Mouse (Mus musculus): ENCODE data around the gene Aldh16a1. TPM values are rescaled to one million over a fixed set of nuclear protein-coding genes. Genes with fewer than 3 reads are reported as not detected.

The Aldh16a1 gene
- total and polyA plus RNA-seq, 3 experiments, result 26.9 to 49.8 (median 45.1) TPM

DNA sequence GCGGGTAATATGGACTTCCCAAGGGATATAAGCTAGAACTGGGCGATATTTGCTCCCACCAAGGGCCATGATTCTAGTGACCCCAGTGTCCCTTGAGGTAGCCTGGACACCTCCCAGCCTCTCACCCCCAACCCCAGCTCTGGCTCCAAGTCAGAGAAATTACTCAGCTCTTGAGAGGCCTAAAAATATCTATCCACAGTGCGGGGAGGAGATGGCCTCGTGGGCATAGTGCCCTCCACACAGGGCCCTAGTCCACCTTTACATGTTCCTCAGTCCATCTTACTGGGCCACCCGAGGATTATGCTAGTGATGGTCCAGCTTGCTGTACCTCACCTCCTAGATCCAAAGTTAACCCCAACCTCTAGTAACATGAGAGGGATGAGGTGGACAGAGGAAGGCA, 10.4 kb upstream of the Aldh16a1 start:
- no peak overlapping the region for H3K9ac ChIP-seq (ENCODE audit: insufficient read depth, low read depth)
- in situ Hi-C loops (cut with MboI; ENCODE audit: low pct_ligation_motif_present, low pct_unique_long_range_greater_than_20kb, low sequenced_read_pairs), result loop anchor here (10.0 kb wide), 1 partner anchor 140 kb away; no protein-coding TSS in a partner anchor
- DNase-seq (ENCODE audit: extremely low read depth), result no peak
- H3K27me3 ChIP-seq (replicated peaks), result peaks cover 63% of the 10 kb centered on the region
- H3K9me3 ChIP-seq (replicated peaks; ENCODE audit: low read length), result peaks cover 16% of the 10 kb centered on the region
- peaks cover 0 to 12% of the 10 kb centered on the region in 2 experiments for H3K36me3 ChIP-seq (replicated peaks in 1 of 2; ENCODE audit: control insufficient read depth in 1 of 2, insufficient read depth in 1 of 2, low read length in 1 of 2)
- H3K4me2 ChIP-seq (ENCODE audit: insufficient read depth, low read depth, poor library complexity, severe bottlenecking), result no peak overlapping the region
- H3K27ac ChIP-seq (ENCODE audit: insufficient read depth, low read depth), result no peak overlapping the region
- dilution Hi-C loops (cut with MboI; ENCODE audit: extremely low pct_ligation_motif_present, extremely low pct_unique_long_range_greater_than_20kb, low sequenced_read_pairs), result no loop called here
- H3K4me1 ChIP-seq (ENCODE audit: control insufficient read depth in 1 of 2, insufficient read depth in 2 of 2), result peaks cover 0 to 11% of the 10 kb centered on the region in 2 experiments; a peak in 3 of 4 replicates
- TF ChIP-seq POLR2A (IDR thresholded peaks at IDR 0.05; ENCODE audit: low read depth, low read length) (no peak), GABPA (IDR thresholded peaks at IDR 0.05; ENCODE audit: insufficient replicate concordance, low read depth, low read length) (no peak), KAT2A (IDR thresholded peaks at IDR 0.05; ENCODE audit: insufficient replicate concordance, low read length) (no peak), USF2 (conservative IDR thresholded peaks at IDR 0.05; ENCODE audit: low read depth, low read length) (no peak), MXI1 (IDR thresholded peaks at IDR 0.05; ENCODE audit: low read depth, low read length) (no peak), PAX5 (IDR thresholded peaks at IDR 0.05; ENCODE audit: low read length) (no peak), NRF1 (IDR thresholded peaks at IDR 0.05; ENCODE audit: low read depth, low read length) (no peak), USF1 (IDR thresholded peaks at IDR 0.05; ENCODE audit: low read depth, low read length) (no peak), RAD21 (IDR thresholded peaks at IDR 0.05; ENCODE audit: low read depth, low read length) (no peak), MAFK (IDR thresholded peaks at IDR 0.05; ENCODE audit: insufficient replicate concordance, low read length) (no peak), CHD1 (IDR thresholded peaks at IDR 0.05; ENCODE audit: low read depth, low read length) (no peak), ELF1 (IDR thresholded peaks at IDR 0.05; ENCODE audit: low read depth, low read length) (no peak), MYC (IDR thresholded peaks at IDR 0.05; ENCODE audit: low read depth, low read length) (no peak), POLR2AphosphoS2 (IDR thresholded peaks at IDR 0.05; ENCODE audit: low read depth, low read length) (no peak), TBP (conservative IDR thresholded peaks at IDR 0.05; ENCODE audit: low read depth, low read length) (no peak), IRF4 (IDR thresholded peaks at IDR 0.05; ENCODE audit: low read depth, low read length) (no peak), MEF2A (IDR thresholded peaks at IDR 0.05; ENCODE audit: borderline replicate concordance, low read depth, low read length) (no peak)
- H3K4me3 ChIP-seq (replicated peaks in 1 of 3; ENCODE audit: low read depth in 2 of 3, low read length in 2 of 3, poor library complexity in 1 of 3), result no peak overlapping the region
- no peaks in the 10 kb centered on the region for H3K79me2 ChIP-seq (replicated peaks; ENCODE audit: control insufficient read depth, extremely low read depth, insufficient read depth, poor library complexity, severe bottlenecking)

DNA sequence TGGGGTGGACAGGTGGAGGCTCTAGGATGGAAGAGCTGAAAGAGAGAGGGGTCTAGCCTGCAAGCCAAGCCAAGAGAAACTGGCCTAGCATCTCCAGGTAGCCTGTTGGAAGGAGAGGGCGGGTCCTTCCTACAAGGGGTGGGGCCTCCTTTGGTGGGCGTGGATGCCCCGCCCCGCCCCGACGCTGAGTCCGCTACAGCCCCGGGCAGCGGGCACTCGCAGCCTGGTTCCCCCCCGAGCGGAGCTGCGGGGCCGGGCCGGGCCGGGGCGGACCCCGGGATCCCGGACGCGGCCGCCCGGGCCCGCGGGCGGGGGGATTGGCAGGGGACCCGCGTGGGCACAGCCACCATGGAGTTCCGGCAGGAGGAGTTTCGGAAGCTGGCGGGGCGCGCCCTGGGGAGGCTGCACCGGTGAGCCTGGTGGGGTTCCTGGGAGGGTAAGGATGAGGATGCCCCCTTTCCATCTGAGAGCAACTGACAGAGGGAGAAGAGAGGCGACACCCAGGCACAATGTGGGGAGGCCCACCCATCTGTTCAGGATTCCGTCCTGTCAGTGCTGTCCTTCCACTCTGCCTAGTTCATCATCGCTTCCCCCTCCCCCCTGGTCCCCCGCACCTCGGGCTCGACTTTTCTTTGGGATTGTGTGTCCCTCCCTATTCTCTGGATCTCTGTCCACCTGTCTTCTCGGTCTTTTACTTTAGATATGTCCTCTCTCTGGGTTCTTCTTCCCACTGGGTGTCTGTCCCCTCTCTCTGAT, 9.5 kb upstream of the Aldh16a1 start, which contains the start of gene Slc17a7:
Gene Slc17a7, plus strand, starts transcription at position 215 of the 756 bp plus-strand sequence.
- Histone ChIP-seq H3K9ac (ENCODE audit: insufficient read depth, low read depth) (no peak within 1 kb of the TSS), H3K79me2 (replicated peaks; ENCODE audit: control insufficient read depth, extremely low read depth, insufficient read depth, poor library complexity, severe bottlenecking) (no peaks in the 10 kb centered on the region), H3K9me3 (replicated peaks; ENCODE audit: low read length) (peaks cover 7% of the 10 kb centered on the region), H3K4me1 (ENCODE audit: control insufficient read depth in 1 of 2, insufficient read depth in 2 of 2) (peaks cover 0 to 11% of the 10 kb centered on the region in 2 experiments; a peak in 3 of 4 replicates), H3K36me3 (replicated peaks in 1 of 2; ENCODE audit: control insufficient read depth in 1 of 2, insufficient read depth in 1 of 2, low read length in 1 of 2) (peaks cover 0 to 22% of the 10 kb centered on the region in 2 experiments), H3K4me2 (ENCODE audit: insufficient read depth, low read depth, poor library complexity, severe bottlenecking) (peak within 1 kb of the TSS; percentile 47; the same call in 1 of the 2 replicates), H3K27me3 (replicated peaks) (peaks cover 60% of the 10 kb centered on the region), H3K27ac (ENCODE audit: insufficient read depth, low read depth) (no peak within 1 kb of the TSS), H3K4me3 (replicated peaks in 1 of 3; ENCODE audit: low read depth in 2 of 3, low read length in 2 of 3, poor library complexity in 1 of 3) (no peak within 1 kb of the TSS)
- no peak for TF ChIP-seq MAFK (IDR thresholded peaks at IDR 0.05; ENCODE audit: insufficient replicate concordance, low read length)
- no peak for TF ChIP-seq ZC3H11A (IDR thresholded peaks at IDR 0.05; ENCODE audit: low read depth, low read length)
- no peak for TF ChIP-seq NRF1 (IDR thresholded peaks at IDR 0.05; ENCODE audit: low read depth, low read length)
- TF ChIP-seq MAZ (IDR thresholded peaks at IDR 0.05; ENCODE audit: low read depth, low read length), result no peak
- no peak for TF ChIP-seq RCOR1 (conservative IDR thresholded peaks at IDR 0.05; ENCODE audit: low read depth, low read length)
- no peak for TF ChIP-seq ELF1 (IDR thresholded peaks at IDR 0.05; ENCODE audit: low read depth, low read length)
- no peak for TF ChIP-seq PAX5 (IDR thresholded peaks at IDR 0.05; ENCODE audit: low read length)
- no peak for TF ChIP-seq CHD1 (IDR thresholded peaks at IDR 0.05; ENCODE audit: low read depth, low read length)
- TF ChIP-seq CHD2 (IDR thresholded peaks at IDR 0.05; ENCODE audit: low read length), result no peak
- no peak for TF ChIP-seq IRF4 (IDR thresholded peaks at IDR 0.05; ENCODE audit: low read depth, low read length)
- no peak for TF ChIP-seq GABPA (IDR thresholded peaks at IDR 0.05; ENCODE audit: insufficient replicate concordance, low read depth, low read length)
- no peak for TF ChIP-seq SMC3 (IDR thresholded peaks at IDR 0.05; ENCODE audit: low read depth, low read length)
- in situ Hi-C loops (cut with MboI; ENCODE audit: low pct_ligation_motif_present, low pct_unique_long_range_greater_than_20kb, low sequenced_read_pairs) (loop anchor here (10.0 kb wide), 1 partner anchor 141 kb away; no protein-coding TSS in a partner anchor), dilution Hi-C loops (cut with MboI; ENCODE audit: extremely low pct_ligation_motif_present, extremely low pct_unique_long_range_greater_than_20kb, low sequenced_read_pairs) (no loop called here)
- no peak for DNase-seq (ENCODE audit: extremely low read depth)

Data from CH12.LX (cell line).